Mouse (Mus musculus): ENCODE measurements around the gene Mfsd8.
"Not testable (repeated sequence)": the region's sequence is repeated elsewhere in the genome, so short reads cannot be mapped to it uniquely, and the experiment has no call there.

DNA sequence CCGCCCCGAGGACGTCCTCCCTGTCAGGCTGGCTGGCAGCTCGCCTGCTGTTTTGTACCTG, 101 bp upstream of the Mfsd8 start, which contains the start of gene Abhd18:
- TF ChIP-seq CTCF, EP300 (IDR thresholded peaks at IDR 0.05; ENCODE audit: low read depth): not testable (repeated sequence)

All from heart, postnatal 0 days (tissue).